Mouse (Mus musculus): ENCODE measurements around the gene Exoc6b. TPM values are rescaled to one million over a fixed set of nuclear protein-coding genes. Genes with fewer than 3 reads are reported as not detected.
A peak's percentile ranks its signal among the peaks of the same experiment; 100 is the strongest.

Exoc6b gene
- polyA plus RNA-seq, 1 experiment from 2014 or later = 10.2 TPM

- 23% methylated on average over 2 of the region's 2 CpGs for WGBS
- no peak for DNase-seq (ENCODE audit: low spot score)
- no peak overlapping the region for H3K4me3 ChIP-seq (ENCODE audit: low read depth, low read length)
- H3K36me3 ChIP-seq (ENCODE audit: control insufficient read depth, insufficient read depth, low read length) = no peaks in the 10 kb centered on the region
- no peak overlapping the region for H3K27ac ChIP-seq (ENCODE audit: low read depth, low read length)
- H3K27me3 ChIP-seq (replicated peaks; ENCODE audit: control insufficient read depth, insufficient read depth, low read length) = no peaks in the 10 kb centered on the region
- no peaks in the 10 kb centered on the region for H3K4me1 ChIP-seq (replicated peaks; ENCODE audit: control insufficient read depth, insufficient read depth, low read length)
- ATAC-seq (replicated peaks; ENCODE audit: low FRiP score) = no peak
- no peak overlapping the region for H3K9ac ChIP-seq (ENCODE audit: low read depth, low read length)
- no peak overlapping the region for H3K4me2 ChIP-seq
- H3K9me3 ChIP-seq (ENCODE audit: control insufficient read depth, low read length) = no peaks in the 10 kb centered on the region
Measured at GRCm38 (mm10) chr6:85074996-85075395, 5.7 kb upstream of the Exoc6b start.

GRCm38 (mm10) chr6:85068322-85069022 lies 841 bp downstream of the Exoc6b start:
- Histone ChIP-seq H3K4me3 (ENCODE audit: low read depth, low read length) (peak overlapping the region; percentile 88), H3K27me3 (replicated peaks; ENCODE audit: control insufficient read depth, insufficient read depth, low read length) (no peaks in the 10 kb centered on the region), H3K27ac (ENCODE audit: low read depth, low read length) (0 out of 2 replicates have a peak overlapping the region, but pooled peaks have one; percentile 15), H3K9me3 (ENCODE audit: control insufficient read depth, low read length) (no peaks in the 10 kb centered on the region), H3K4me2 (peak overlapping the region; percentile 96), H3K4me1 (replicated peaks; ENCODE audit: control insufficient read depth, insufficient read depth, low read length) (0 out of 2 replicates have a peak, but pooled peaks cover 5% of the 10 kb centered on the region), H3K36me3 (ENCODE audit: control insufficient read depth, insufficient read depth, low read length) (no peaks in the 10 kb centered on the region), H3K9ac (ENCODE audit: low read depth, low read length) (peak overlapping the region; percentile 73)
- ATAC-seq (replicated peaks; ENCODE audit: low FRiP score) (no peak), DNase-seq (ENCODE audit: low spot score) (no peak)
- 5% methylated on average over 17 of the region's 17 CpGs for WGBS

- no peak for DNase-seq (ENCODE audit: low spot score)
- 77% methylated on average over 1 of the region's 1 CpGs for WGBS
- no peak overlapping the region for H3K4me3 ChIP-seq (ENCODE audit: low read depth, low read length)
Measured at GRCm38 (mm10) chr6:85057641-85058040, 11.7 kb downstream of the Exoc6b start.

GRCm38 (mm10) chr6:85051109-85051508 lies 18.2 kb downstream of the Exoc6b start:
- 46% methylated on average over 4 of the region's 4 CpGs for WGBS
- no peak overlapping the region for H3K4me2 ChIP-seq
- ATAC-seq (replicated peaks; ENCODE audit: low FRiP score) (no peak), DNase-seq (ENCODE audit: low spot score) (no peak)
- H3K27me3 ChIP-seq (replicated peaks; ENCODE audit: control insufficient read depth, insufficient read depth, low read length) = no peaks in the 10 kb centered on the region
- no peak overlapping the region for H3K9ac ChIP-seq (ENCODE audit: low read depth, low read length)
- no peak overlapping the region for H3K4me3 ChIP-seq (ENCODE audit: low read depth, low read length)
- no peaks in the 10 kb centered on the region for H3K9me3 ChIP-seq (ENCODE audit: control insufficient read depth, low read length)
- H3K36me3 ChIP-seq (ENCODE audit: control insufficient read depth, insufficient read depth, low read length) = no peaks in the 10 kb centered on the region
- H3K27ac ChIP-seq (ENCODE audit: low read depth, low read length) = no peak overlapping the region
- no peaks in the 10 kb centered on the region for H3K4me1 ChIP-seq (replicated peaks; ENCODE audit: control insufficient read depth, insufficient read depth, low read length)

More at GRCm38 (mm10) chr6:85057641-85058040, 11.7 kb downstream of the Exoc6b start:
- H3K27ac ChIP-seq (ENCODE audit: low read depth, low read length) = no peak overlapping the region
- H3K9ac ChIP-seq (ENCODE audit: low read depth, low read length) = no peak overlapping the region
- no peaks in the 10 kb centered on the region for H3K4me1 ChIP-seq (replicated peaks; ENCODE audit: control insufficient read depth, insufficient read depth, low read length)
- no peaks in the 10 kb centered on the region for H3K27me3 ChIP-seq (replicated peaks; ENCODE audit: control insufficient read depth, insufficient read depth, low read length)
- H3K4me2 ChIP-seq = no peak overlapping the region
- H3K9me3 ChIP-seq (ENCODE audit: control insufficient read depth, low read length) = no peaks in the 10 kb centered on the region
- H3K36me3 ChIP-seq (ENCODE audit: control insufficient read depth, insufficient read depth, low read length) = no peaks in the 10 kb centered on the region
- no peak for ATAC-seq (replicated peaks; ENCODE audit: low FRiP score)

DNA sequence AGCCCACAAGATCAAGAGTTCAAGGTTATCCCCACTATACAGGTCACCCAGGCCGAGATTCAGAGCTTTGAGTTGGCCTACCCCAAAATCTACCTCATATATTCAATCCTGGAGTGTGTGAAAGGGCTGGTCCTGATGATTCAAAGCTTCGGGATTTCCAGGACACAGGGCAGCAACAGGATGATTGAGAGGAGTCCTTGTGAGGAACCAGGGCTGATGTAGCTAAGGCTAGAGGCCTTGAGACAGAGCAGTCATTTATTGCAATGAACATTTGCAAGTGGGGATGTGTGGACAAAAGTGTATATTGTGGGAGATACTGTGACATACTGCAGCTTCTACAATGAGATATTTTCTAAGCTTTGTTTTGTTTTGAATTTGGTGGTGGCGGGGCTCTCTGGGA lies 22.8 kb downstream of the Exoc6b start:
- ATAC-seq (replicated peaks; ENCODE audit: low FRiP score) = no peak
- WGBS = 85% methylated on average over 3 of the region's 3 CpGs

DNA sequence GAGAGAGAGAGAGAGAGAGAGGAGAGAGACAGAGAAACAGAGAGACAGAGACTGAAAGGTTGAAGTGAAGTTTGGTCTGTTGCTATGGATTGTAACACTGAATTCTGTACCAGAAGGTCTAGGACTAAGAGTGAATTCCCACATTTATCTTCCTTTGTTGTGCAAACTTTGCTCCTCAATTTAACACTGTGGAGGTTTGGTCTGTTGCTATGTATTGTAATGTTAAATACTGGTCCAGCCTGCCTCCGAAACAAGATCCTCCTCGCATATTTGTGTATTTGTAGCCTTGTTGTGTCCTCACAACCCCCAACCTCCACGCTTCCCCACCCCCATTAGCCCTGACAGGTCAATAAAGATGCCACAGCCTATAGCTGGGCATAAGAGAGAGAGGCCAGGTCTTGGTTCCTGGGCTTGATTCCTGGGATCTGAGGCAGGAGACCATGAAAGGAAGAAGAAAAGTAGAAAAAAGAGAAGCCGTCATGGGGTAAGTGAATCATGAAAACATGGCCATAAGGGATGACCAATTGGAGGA lies 24.6 kb downstream of the Exoc6b start:
- WGBS = 68% methylated on average over 4 of the region's 4 CpGs

More for the DNA sequence above, 22.8 kb downstream of the Exoc6b start:
- H3K4me1 ChIP-seq (replicated peaks; ENCODE audit: control insufficient read depth, insufficient read depth, low read length) = no peaks in the 10 kb centered on the region
- no peaks in the 10 kb centered on the region for H3K27me3 ChIP-seq (replicated peaks; ENCODE audit: control insufficient read depth, insufficient read depth, low read length)
- no peak overlapping the region for H3K4me2 ChIP-seq
- no peaks in the 10 kb centered on the region for H3K36me3 ChIP-seq (ENCODE audit: control insufficient read depth, insufficient read depth, low read length)
- no peak overlapping the region for H3K9ac ChIP-seq (ENCODE audit: low read depth, low read length)
- no peak overlapping the region for H3K4me3 ChIP-seq (ENCODE audit: low read depth, low read length)
- no peaks in the 10 kb centered on the region for H3K9me3 ChIP-seq (ENCODE audit: control insufficient read depth, low read length)
- no peak overlapping the region for H3K27ac ChIP-seq (ENCODE audit: low read depth, low read length)
- no peak for DNase-seq (ENCODE audit: low spot score)

GRCm38 (mm10) chr6:85037677-85038076 lies 31.6 kb downstream of the Exoc6b start:
- H3K9ac ChIP-seq (ENCODE audit: low read depth, low read length) = no peak overlapping the region
- WGBS = 8% methylated on average over 6 of the region's 6 CpGs
- no peaks in the 10 kb centered on the region for H3K9me3 ChIP-seq (ENCODE audit: control insufficient read depth, low read length)
- ATAC-seq (replicated peaks; ENCODE audit: low FRiP score) (no peak), DNase-seq (ENCODE audit: low spot score) (no peak)
- H3K36me3 ChIP-seq (ENCODE audit: control insufficient read depth, insufficient read depth, low read length) = no peaks in the 10 kb centered on the region
- H3K4me1 ChIP-seq (replicated peaks; ENCODE audit: control insufficient read depth, insufficient read depth, low read length) = no peaks in the 10 kb centered on the region
- no peak overlapping the region for H3K4me3 ChIP-seq (ENCODE audit: low read depth, low read length)
- no peak overlapping the region for H3K4me2 ChIP-seq
- H3K27ac ChIP-seq (ENCODE audit: low read depth, low read length) = no peak overlapping the region
- H3K27me3 ChIP-seq (replicated peaks; ENCODE audit: control insufficient read depth, insufficient read depth, low read length) = no peaks in the 10 kb centered on the region

More for the DNA sequence above, 24.6 kb downstream of the Exoc6b start:
- H3K4me1 ChIP-seq (replicated peaks; ENCODE audit: control insufficient read depth, insufficient read depth, low read length) = no peaks in the 10 kb centered on the region
- no peak overlapping the region for H3K4me3 ChIP-seq (ENCODE audit: low read depth, low read length)
- no peaks in the 10 kb centered on the region for H3K27me3 ChIP-seq (replicated peaks; ENCODE audit: control insufficient read depth, insufficient read depth, low read length)
- H3K4me2 ChIP-seq = no peak overlapping the region
- H3K9me3 ChIP-seq (ENCODE audit: control insufficient read depth, low read length) = no peaks in the 10 kb centered on the region
- no peak overlapping the region for H3K9ac ChIP-seq (ENCODE audit: low read depth, low read length)
- ATAC-seq (replicated peaks; ENCODE audit: low FRiP score) = no peak
- no peak overlapping the region for H3K27ac ChIP-seq (ENCODE audit: low read depth, low read length)
- DNase-seq (ENCODE audit: low spot score) = no peak
- H3K36me3 ChIP-seq (ENCODE audit: control insufficient read depth, insufficient read depth, low read length) = no peaks in the 10 kb centered on the region

GRCm38 (mm10) chr6:85029671-85030070 lies 39.6 kb downstream of the Exoc6b start:
- Histone ChIP-seq H3K4me1 (replicated peaks; ENCODE audit: control insufficient read depth, insufficient read depth, low read length) (no peaks in the 10 kb centered on the region), H3K9ac (ENCODE audit: low read depth, low read length) (no peak overlapping the region), H3K9me3 (ENCODE audit: control insufficient read depth, low read length) (no peaks in the 10 kb centered on the region), H3K4me2 (no peak overlapping the region), H3K27ac (ENCODE audit: low read depth, low read length) (no peak overlapping the region), H3K4me3 (ENCODE audit: low read depth, low read length) (no peak overlapping the region), H3K36me3 (ENCODE audit: control insufficient read depth, insufficient read depth, low read length) (no peaks in the 10 kb centered on the region), H3K27me3 (replicated peaks; ENCODE audit: control insufficient read depth, insufficient read depth, low read length) (no peaks in the 10 kb centered on the region)
- WGBS = 72% methylated on average over 1 of the region's 1 CpGs
- no peak for ATAC-seq (replicated peaks; ENCODE audit: low FRiP score)
- no peak for DNase-seq (ENCODE audit: low spot score)

- DNase-seq (ENCODE audit: low spot score) = no peak
- Histone ChIP-seq H3K27me3 (replicated peaks; ENCODE audit: control insufficient read depth, insufficient read depth, low read length) (no peaks in the 10 kb centered on the region), H3K4me1 (replicated peaks; ENCODE audit: control insufficient read depth, insufficient read depth, low read length) (no peaks in the 10 kb centered on the region), H3K27ac (ENCODE audit: low read depth, low read length) (no peak overlapping the region), H3K4me2 (no peak overlapping the region), H3K9me3 (ENCODE audit: control insufficient read depth, low read length) (no peaks in the 10 kb centered on the region), H3K4me3 (ENCODE audit: low read depth, low read length) (no peak overlapping the region), H3K9ac (ENCODE audit: low read depth, low read length) (no peak overlapping the region), H3K36me3 (ENCODE audit: control insufficient read depth, insufficient read depth, low read length) (no peaks in the 10 kb centered on the region)
- no peak for ATAC-seq (replicated peaks; ENCODE audit: low FRiP score)
Measured at GRCm38 (mm10) chr6:85024403-85024802, 44.9 kb downstream of the Exoc6b start.
